Mouse (Mus musculus) hindbrain, embryonic 12.5 days (tissue): ENCODE data around the gene Celf5. TPM values are rescaled to one million over a fixed set of nuclear protein-coding genes. Genes with fewer than 3 reads are reported as not detected.
A peak's percentile ranks its signal among the peaks of the same experiment; 100 is the strongest.

Source experiments
- ATAC-seq: fragments of 200-750 bp; cut with Nextera tagmentation; 2 replicates; pipeline ENCODE4 v1.8.0; 2017; ENCODE audit warnings: moderate TSS enrichment; ENCODE audit not compliant: low FRiP score
- H3K27ac ChIP-seq: fragments of 300-500 bp; sonication (generic); 2 replicates; pipeline ENCODE4 v1.5.1; 2016; ENCODE audit warnings: mild to moderate bottlenecking
- H3K27me3 ChIP-seq: fragments of 300-500 bp; sonication (generic); 2 replicates; pipeline ENCODE4 v1.6.1; 2016; ENCODE audit warnings: mild to moderate bottlenecking
- H3K36me3 ChIP-seq: fragments of 300-500 bp; sonication (generic); 2 replicates; pipeline ENCODE4 v1.6.1; 2016; ENCODE audit warnings: mild to moderate bottlenecking
- H3K4me1 ChIP-seq: fragments of 300-500 bp; sonication (generic); 2 replicates; pipeline ENCODE4 v1.6.1; 2016
- H3K4me2 ChIP-seq: fragments of 300-500 bp; sonication (generic); replicated peaks from 2 replicates; pipeline ENCODE4 v1.6.1; 2016; ENCODE audit warnings: mild to moderate bottlenecking
- H3K4me3 ChIP-seq: fragments of 300-500 bp; sonication (generic); 2 replicates; pipeline ENCODE4 v1.5.1; 2016; ENCODE audit warnings: mild to moderate bottlenecking
- H3K9ac ChIP-seq: fragments of 300-500 bp; sonication (generic); 2 replicates; pipeline ENCODE4 v1.6.1; 2016; ENCODE audit warnings: mild to moderate bottlenecking, moderate library complexity
- H3K9me3 ChIP-seq: fragments of 300-500 bp; sonication (generic); replicated peaks from 2 replicates; pipeline ENCODE4 v1.6.1; 2016; ENCODE audit warnings: mild to moderate bottlenecking
- WGBS: fragments of 180-500 bp; shearing (Covaris S2); methylation state at CpG from one replicate; pipeline ENCODE4 v1.1.7; 2016; 5-methylcytosine and 5-hydroxymethylcytosine counted together
- microRNA-seq: library from miRNA; unstranded; fragments of <30 nt; microRNA quantifications from one replicate; pipeline ENCODE4, GENCODE M21; 2017
- polyA plus RNA-seq: library from polyadenylated mRNA; unstranded; fragments of >200 nt; fragmentation: Nextera tagmentation; extraction: Ambion mirVana; gene quantifications from 2 replicates; pipeline ENCODE4 v1.2.1, GENCODE M21; 2016

The Celf5 gene
- polyA plus RNA-seq, 1 experiment from 2014 or later = 37.1 TPM

GRCm38 (mm10) chr10:81412586-81413309 lies 69.8 kb downstream of the Celf5 start:
- Histone ChIP-seq H3K4me3 (no peak overlapping the region), H3K9me3 (no peaks in the 10 kb centered on the region), H3K9ac (no peak overlapping the region), H3K36me3 (no peaks in the 10 kb centered on the region), H3K27me3 (peaks cover 15% of the 10 kb centered on the region), H3K4me2 (no peak overlapping the region), H3K27ac (peak overlapping the region; percentile 75), H3K4me1 (peaks cover 89% of the 10 kb centered on the region)
- 74% methylated on average over 16 of the region's 16 CpGs for WGBS
- ATAC-seq = no peak

- no peak overlapping the region; the same call in 1 of the 2 replicates for H3K4me2 ChIP-seq
- peaks cover 89% of the 10 kb centered on the region for H3K4me1 ChIP-seq
- 0 out of 2 replicates have a peak, but pooled peaks have one; percentile 2 for ATAC-seq
- 0 out of 2 replicates have a peak overlapping the region, but pooled peaks have one; percentile 24 for H3K9ac ChIP-seq
- H3K27me3 ChIP-seq = peaks cover 22% of the 10 kb centered on the region
- 66% methylated on average over 18 of the region's 18 CpGs for WGBS
- no peak overlapping the region for H3K4me3 ChIP-seq
- H3K27ac ChIP-seq = peak overlapping the region; percentile 75
- no peaks in the 10 kb centered on the region for H3K9me3 ChIP-seq
- no peaks in the 10 kb centered on the region for H3K36me3 ChIP-seq
Measured at GRCm38 (mm10) chr10:81411471-81412400, 70.8 kb downstream of the Celf5 start.

DNA sequence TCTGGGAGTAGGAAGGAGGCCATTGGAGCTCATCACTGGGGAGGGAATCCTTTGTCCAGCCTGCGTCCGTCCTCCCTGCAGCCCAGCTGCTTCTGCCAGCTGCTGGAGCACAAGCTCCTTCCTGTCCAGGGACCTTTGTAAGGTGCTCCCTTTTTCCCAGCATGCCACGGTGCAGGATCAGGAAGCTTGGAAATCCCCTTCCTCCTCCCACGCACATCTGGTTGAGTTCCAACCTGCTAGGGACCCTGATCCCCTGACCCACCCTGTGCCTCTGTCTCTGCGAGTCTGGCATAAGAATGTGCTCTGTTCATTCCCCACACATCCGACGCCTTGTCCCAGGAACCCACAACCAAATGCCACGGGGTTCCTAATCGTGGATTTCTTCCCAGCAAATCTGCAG lies 71.5 kb downstream of the Celf5 start:
- Histone ChIP-seq H3K9ac (no peak overlapping the region), H3K36me3 (0 out of 2 replicates have a peak, but pooled peaks cover under 1% of the 10 kb centered on the region), H3K27me3 (peaks cover 30% of the 10 kb centered on the region), H3K9me3 (no peaks in the 10 kb centered on the region), H3K4me1 (peaks cover 90% of the 10 kb centered on the region), H3K4me2 (no peak overlapping the region), H3K27ac (peak overlapping the region; percentile 75), H3K4me3 (no peak overlapping the region)
- no peak for ATAC-seq
- WGBS = 74% methylated on average over 9 of the region's 9 CpGs

- Histone ChIP-seq H3K4me3 (no peak overlapping the region), H3K27ac (0 out of 2 replicates have a peak overlapping the region, but pooled peaks have one; percentile 75), H3K36me3 (0 out of 2 replicates have a peak, but pooled peaks cover 7% of the 10 kb centered on the region), H3K9ac (no peak overlapping the region), H3K4me2 (no peak overlapping the region), H3K27me3 (peaks cover 33% of the 10 kb centered on the region), H3K4me1 (peaks cover 86% of the 10 kb centered on the region), H3K9me3 (no peaks in the 10 kb centered on the region)
- 69% methylated on average over 4 of the region's 4 CpGs for WGBS
- no peak for ATAC-seq
Measured at GRCm38 (mm10) chr10:81410350-81410749, 72.2 kb downstream of the Celf5 start.

DNA sequence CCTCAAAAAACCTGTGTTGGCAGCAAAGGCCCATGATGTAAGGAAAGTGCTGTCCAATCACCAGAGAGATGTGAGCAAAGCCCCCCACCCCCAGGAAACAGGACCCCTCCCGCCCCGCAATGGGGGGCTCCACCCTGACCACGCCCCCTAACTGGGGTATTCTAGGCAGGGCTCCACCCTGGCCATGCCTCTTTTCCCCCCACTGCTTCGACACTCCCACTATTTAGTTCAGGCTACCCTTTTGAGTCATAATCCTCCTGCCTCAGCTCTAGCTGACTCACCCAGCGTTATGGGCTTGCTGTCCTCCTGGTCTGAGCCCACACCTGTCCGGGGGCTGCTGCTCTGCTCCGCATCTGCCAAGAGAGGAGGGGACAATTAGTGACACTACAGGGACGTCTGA lies 73.2 kb downstream of the Celf5 start:
- H3K4me3 ChIP-seq = no peak overlapping the region
- H3K9ac ChIP-seq = no peak overlapping the region
- H3K27ac ChIP-seq = peak overlapping the region; percentile 25
- peaks cover 16% of the 10 kb centered on the region for H3K36me3 ChIP-seq
- ATAC-seq = no peak
- WGBS = 10% methylated on average over 8 of the region's 8 CpGs
- peaks cover 40% of the 10 kb centered on the region for H3K27me3 ChIP-seq
- H3K9me3 ChIP-seq = no peaks in the 10 kb centered on the region
- peaks cover 78% of the 10 kb centered on the region for H3K4me1 ChIP-seq
- H3K4me2 ChIP-seq = no peak overlapping the region

Small RNA genes within 50 kb of the gene (microRNA-seq; reads per million reads assigned to microRNA genes)
- gene Gm25595 = not detected
- gene Mir1191b = not detected

Other genes with a start within 250 kb of the Celf5 start
- gene Zfr2, start 249.6 kb downstream of the Celf5 start, polyA plus RNA-seq = 14.0 and 15.6 TPM in 2 replicates
- 6.3 and 6.8 TPM in 2 replicates for gene Matk, start 229.8 kb downstream of the Celf5 start, polyA plus RNA-seq
- gene Mrpl54, start 215.8 kb downstream of the Celf5 start, polyA plus RNA-seq = 142 and 155 TPM in 2 replicates
- 36.9 and 38.1 TPM in 2 replicates for gene Apba3, start 215.7 kb downstream of the Celf5 start, polyA plus RNA-seq
- 5.4 and 6.8 TPM in 2 replicates for gene Tjp3, start 191.1 kb downstream of the Celf5 start, polyA plus RNA-seq
- gene Pip5k1c, start 189.7 kb downstream of the Celf5 start, polyA plus RNA-seq = 97.3 and 103 TPM in 2 replicates
- 53.3 and 54.5 TPM in 2 replicates for gene Cactin, start 161.6 kb downstream of the Celf5 start, polyA plus RNA-seq
- gene Tbxa2r, start 154.0 kb downstream of the Celf5 start, polyA plus RNA-seq = 2.7 and 3.1 TPM in 2 replicates
- not detected in 2 replicates for gene Gipc3, start 139.4 kb downstream of the Celf5 start, polyA plus RNA-seq
- 92.0 and 93.4 TPM in 2 replicates for gene Hmg20b, start 132.2 kb downstream of the Celf5 start, polyA plus RNA-seq
- 11.4 and 12.9 TPM in 2 replicates for gene Mfsd12, start 125.2 kb downstream of the Celf5 start, polyA plus RNA-seq
- 0.52 and 0.88 TPM in 2 replicates for gene 4930404N11Rik, start 116.9 kb downstream of the Celf5 start, polyA plus RNA-seq
- 132 and 134 TPM in 2 replicates for gene Fzr1, start 104.2 kb downstream of the Celf5 start, polyA plus RNA-seq
- 62.7 and 67.5 TPM in 2 replicates for gene Dohh, start 98.3 kb downstream of the Celf5 start, polyA plus RNA-seq
- 5.7 and 5.9 TPM in 2 replicates for gene Gm48551, start 98.2 kb downstream of the Celf5 start, polyA plus RNA-seq
- 1.1 and 2.4 TPM in 2 replicates for gene Gm48552, start 93.7 kb downstream of the Celf5 start, polyA plus RNA-seq
- gene Smim24, start 89.7 kb downstream of the Celf5 start, polyA plus RNA-seq = 1.9 and 2.7 TPM in 2 replicates
- gene Nfic, start 27.1 kb downstream of the Celf5 start, polyA plus RNA-seq = 30.9 and 31.5 TPM in 2 replicates
- 75.1 and 79.5 TPM in 2 replicates for gene Ncln, start 13.7 kb upstream of the Celf5 start, polyA plus RNA-seq
- 0.52 and 0.65 TPM in 2 replicates for gene S1pr4, start 17.4 kb upstream of the Celf5 start, polyA plus RNA-seq
- 0.75 and 0.82 TPM in 2 replicates for gene Gna15, start 41.5 kb upstream of the Celf5 start, polyA plus RNA-seq
- 75.2 and 76.3 TPM in 2 replicates for gene Gna11, start 62.5 kb upstream of the Celf5 start, polyA plus RNA-seq
- gene Aes, start 76.8 kb upstream of the Celf5 start, polyA plus RNA-seq = 476 and 504 TPM in 2 replicates
- gene Tle2, start 91.9 kb upstream of the Celf5 start, polyA plus RNA-seq = 30.6 and 32.1 TPM in 2 replicates
- 8.2 and 8.3 TPM in 2 replicates for gene Tle6, start 118.4 kb upstream of the Celf5 start, polyA plus RNA-seq
- gene BC025920, start 123.6 kb upstream of the Celf5 start, polyA plus RNA-seq = 1.2 and 1.3 TPM in 2 replicates
- 52.7 and 55.5 TPM in 2 replicates for gene Sirt6, start 145.1 kb upstream of the Celf5 start, polyA plus RNA-seq
- gene Ankrd24, start 145.8 kb upstream of the Celf5 start, polyA plus RNA-seq = 8.6 and 10.5 TPM in 2 replicates
- gene Gm10778, start 166.3 kb upstream of the Celf5 start, polyA plus RNA-seq = 5.2 and 5.6 TPM in 2 replicates
- 18.2 and 25.2 TPM in 2 replicates for gene Zfp433, start 222.1 kb upstream of the Celf5 start, polyA plus RNA-seq